Mouse (Mus musculus) megakaryocyte, adult 5-6 weeks (primary cell): ENCODE measurements around the gene Gfi1. TPM values are rescaled to one million over a fixed set of nuclear protein-coding genes. Genes with fewer than 3 reads are reported as not detected.

Experiments
- ATAC-seq: 2 replicates; pipeline ENCODE4 v1.8.0; 2016; ENCODE audit warnings: mild to moderate bottlenecking, inconsistent platforms; ENCODE audit not compliant: poor library complexity, severe bottlenecking
- total RNA-seq, 2 experiments: library from RNA; stranded (forward) in 1 of 2; stranded (reverse) in 1 of 2; fragments of 153-499, 151-499 nt in 1 of 2; fragments of 221-1000, 200-1000 nt in 1 of 2; gene quantifications; 2 replicates each; pipeline versions ENCODE4 v1.2.3 to v1.2.4; 2015 to 2017

Gfi1 gene
- total RNA-seq, 2 experiments from 2014 or later = 1.0 to 2.2 TPM

- no peak for ATAC-seq
Measured at GRCm38 (mm10) chr5:107687161-107687560, 38.7 kb downstream of the Gfi1 start.

GRCm38 (mm10) chr5:107684380-107684779 is 41.5 kb downstream of the Gfi1 start:
- ATAC-seq = peak; percentile 42

GRCm38 (mm10) chr5:107681300-107681699 is 44.5 kb downstream of the Gfi1 start:
- ATAC-seq = peak; percentile 54

GRCm38 (mm10) chr5:107678392-107678791 is 47.4 kb downstream of the Gfi1 start:
- ATAC-seq = peak; percentile 40; the same call in 1 of the 2 replicates

Other genes with a start within 250 kb of the Gfi1 start
- gene Gm42669, start 218.4 kb downstream of the Gfi1 start, total RNA-seq (2015) = not detected in 2 replicates
- 0.04 TPM in 1 of 2 replicates, not detected in the other for gene Gm42669, start 218.4 kb downstream of the Gfi1 start, total RNA-seq (2017)
- not detected in 2 replicates for gene 1700028K03Rik, start 191.3 kb downstream of the Gfi1 start, total RNA-seq (2015)
- not detected in 2 replicates for gene 1700028K03Rik, start 191.3 kb downstream of the Gfi1 start, total RNA-seq (2017)
- 8.2 and 10.1 TPM in 2 replicates for gene Rpap2, start 128.7 kb downstream of the Gfi1 start, total RNA-seq (2015)
- 9.9 and 11.7 TPM in 2 replicates for gene Rpap2, start 128.7 kb downstream of the Gfi1 start, total RNA-seq (2017)
- 6.0 and 6.6 TPM in 2 replicates for gene Glmn, start 128.1 kb downstream of the Gfi1 start, total RNA-seq (2015)
- gene Glmn, start 128.1 kb downstream of the Gfi1 start, total RNA-seq (2017) = 2.8 and 3.9 TPM in 2 replicates
- gene Ube2d2b, start 104.1 kb upstream of the Gfi1 start, total RNA-seq (2015) = not detected in 2 replicates
- 0.07 TPM in 1 of 2 replicates, not detected in the other for gene Ube2d2b, start 104.1 kb upstream of the Gfi1 start, total RNA-seq (2017)
- 53.0 and 55.2 TPM in 2 replicates for gene Evi5, start 149.1 kb upstream of the Gfi1 start, total RNA-seq (2015)
- 43.8 and 44.6 TPM in 2 replicates for gene Evi5, start 149.1 kb upstream of the Gfi1 start, total RNA-seq (2017)
- 281 and 294 TPM in 2 replicates for gene Rpl5, start 174.5 kb upstream of the Gfi1 start, total RNA-seq (2015)
- 116 and 124 TPM in 2 replicates for gene Rpl5, start 174.5 kb upstream of the Gfi1 start, total RNA-seq (2017)